Mouse (Mus musculus): ENCODE measurements around the gene Eno2.

GRCm38 (mm10) chr6:124782436-124782835 lies 13.0 kb upstream of the Eno2 start:
- TF ChIP-seq CTCF (conservative IDR thresholded peaks at IDR 0.05 in 1 of 2, IDR thresholded peaks at IDR 0.05 in 1 of 2; ENCODE audit: low read depth in 2 of 2, low read length in 2 of 2) (no peak), EP300 (IDR thresholded peaks at IDR 0.05; ENCODE audit: low read length) (peak; percentile 43; the same call in 1 of the 2 replicates), TCF12 (IDR thresholded peaks at IDR 0.05; ENCODE audit: low read depth, low read length) (peak; percentile 79), SIN3A (IDR thresholded peaks at IDR 0.05; ENCODE audit: low read length) (peak; percentile 58; the same call in 1 of the 2 replicates), PAX5 (IDR thresholded peaks at IDR 0.05; ENCODE audit: low read length) (no peak), POLR2A (IDR thresholded peaks at IDR 0.05; ENCODE audit: low read depth, low read length) (peak; percentile 72), ZC3H11A (IDR thresholded peaks at IDR 0.05; ENCODE audit: low read depth, low read length) (no peak), CHD2 (IDR thresholded peaks at IDR 0.05; ENCODE audit: low read length) (no peak), ZKSCAN1 (IDR thresholded peaks at IDR 0.05; ENCODE audit: borderline replicate concordance, low read depth, low read length) (no peak), GABPA (IDR thresholded peaks at IDR 0.05; ENCODE audit: insufficient replicate concordance, low read depth, low read length) (no peak), RCOR1 (conservative IDR thresholded peaks at IDR 0.05; ENCODE audit: low read depth, low read length) (peak; percentile 53; the same call in 1 of the 2 replicates), JUN (IDR thresholded peaks at IDR 0.05; ENCODE audit: insufficient read depth, low read depth, low read length) (no peak), RAD21 (IDR thresholded peaks at IDR 0.05; ENCODE audit: low read depth, low read length) (no peak)
